Mouse (Mus musculus) stomach, embryonic 15.5 days (tissue): ENCODE data around the gene Olfr1049. TPM values are rescaled to one million over a fixed set of nuclear protein-coding genes. Genes with fewer than 3 reads are reported as not detected.
"Not testable (repeated sequence)": the region's sequence is repeated elsewhere in the genome, so short reads cannot be mapped to it uniquely, and the experiment has no call there.

ENCODE experiments used
- ATAC-seq: fragments of 200-750 bp; cut with Nextera tagmentation; 2 replicates; pipeline ENCODE4 v1.8.0; 2017; ENCODE audit warnings: low read depth, moderate number of reproducible peaks, moderate TSS enrichment; ENCODE audit not compliant: insufficient read depth, low FRiP score
- H3K27ac ChIP-seq: fragments of 300-500 bp; sonication (generic); 2 replicates; pipeline ENCODE4 v1.5.1; 2015; ENCODE audit warnings: mild to moderate bottlenecking, inconsistent platforms
- H3K27me3 ChIP-seq: fragments of 300-500 bp; sonication (generic); replicated peaks from 2 replicates; pipeline ENCODE4 v1.6.1; 2015; ENCODE audit warnings: inconsistent platforms
- H3K36me3 ChIP-seq: fragments of 300-500 bp; sonication (generic); 2 replicates; pipeline ENCODE4 v1.6.1; 2015; ENCODE audit warnings: inconsistent platforms
- H3K4me1 ChIP-seq: fragments of 300-500 bp; sonication (generic); 2 replicates; pipeline ENCODE4 v1.6.1; 2015; ENCODE audit warnings: inconsistent platforms
- H3K4me2 ChIP-seq: fragments of 300-500 bp; sonication (generic); 2 replicates; pipeline ENCODE4 v1.6.1; 2015; ENCODE audit warnings: mild to moderate bottlenecking, inconsistent platforms
- H3K4me3 ChIP-seq: fragments of 300-500 bp; sonication (generic); replicated peaks from 2 replicates; pipeline ENCODE4 v1.5.1; 2015; ENCODE audit warnings: inconsistent platforms
- H3K9ac ChIP-seq: fragments of 300-500 bp; sonication (generic); 2 replicates; pipeline ENCODE4 v1.6.1; 2015; ENCODE audit warnings: inconsistent platforms
- H3K9me3 ChIP-seq: fragments of 300-500 bp; sonication (generic); 2 replicates; pipeline ENCODE4 v1.6.1; 2016; ENCODE audit warnings: inconsistent platforms
- WGBS: fragments of 180-500 bp; shearing (Covaris S2); methylation state at CpG from one replicate; pipeline ENCODE4 v1.1.7; 2015; 5-methylcytosine and 5-hydroxymethylcytosine counted together
- polyA plus RNA-seq: library from polyadenylated mRNA; unstranded; fragments of >200 nt; fragmentation: Nextera tagmentation; extraction: Ambion mirVana; gene quantifications from 2 replicates; pipeline ENCODE4 v1.2.1, GENCODE M21; 2015

Gene Olfr1049
- not detected in 2 replicates for polyA plus RNA-seq

- H3K9me3 ChIP-seq, H3K27me3 ChIP-seq, H3K4me1 ChIP-seq, H3K4me3 ChIP-seq, H3K36me3 ChIP-seq, H3K9ac ChIP-seq, ATAC-seq, H3K4me2 ChIP-seq, H3K27ac ChIP-seq: not testable (repeated sequence)
Measured at GRCm38 (mm10) chr2:86258228-86258627, at the start of gene Olfr1049. TSS of gene Olfr1049 (minus strand) at chr2:86258328.

GRCm38 (mm10) chr2:86292155-86292554 is 34.0 kb upstream of the Olfr1049 start, which contains the start of gene Olfr1052:
TSS of gene Olfr1052 (plus strand) at chr2:86292455.
- Histone ChIP-seq H3K4me3 (no peak within 1 kb of the TSS), H3K9ac (no peak within 1 kb of the TSS), H3K4me1 (no peaks in the 10 kb centered on the region), H3K36me3 (no peaks in the 10 kb centered on the region), H3K4me2 (no peak within 1 kb of the TSS), H3K9me3 (no peaks in the 10 kb centered on the region), H3K27me3 (no peaks in the 10 kb centered on the region), H3K27ac (no peak within 1 kb of the TSS)
- no peak for ATAC-seq

DNA sequence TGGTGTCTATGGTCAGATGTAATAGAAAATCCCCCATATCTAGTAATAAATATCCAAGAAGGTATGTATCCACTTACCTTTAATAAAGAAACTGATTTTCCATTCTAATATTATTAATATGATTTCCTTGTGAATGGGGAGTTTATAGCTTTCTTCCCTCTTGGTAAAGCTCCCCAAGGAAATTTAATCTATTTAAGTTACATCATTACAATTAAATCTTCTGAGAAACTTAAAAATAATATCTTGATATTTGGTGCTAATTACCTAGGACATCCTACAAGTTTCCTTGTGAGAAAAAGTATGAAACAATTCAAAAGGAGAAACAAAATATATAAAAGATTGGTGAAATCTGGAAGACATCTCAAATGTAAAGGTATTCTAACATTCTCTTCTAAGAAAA is 20.9 kb upstream of the Olfr1049 start, which contains the start of gene Olfr1051:
Olfr1051 (minus strand) TSS at position 101 of the 400 bp plus-strand sequence.
- H3K4me2 ChIP-seq, H3K9ac ChIP-seq, ATAC-seq, H3K27ac ChIP-seq, H3K27me3 ChIP-seq, H3K9me3 ChIP-seq, H3K36me3 ChIP-seq, H3K4me3 ChIP-seq, H3K4me1 ChIP-seq: not testable (repeated sequence)

DNA sequence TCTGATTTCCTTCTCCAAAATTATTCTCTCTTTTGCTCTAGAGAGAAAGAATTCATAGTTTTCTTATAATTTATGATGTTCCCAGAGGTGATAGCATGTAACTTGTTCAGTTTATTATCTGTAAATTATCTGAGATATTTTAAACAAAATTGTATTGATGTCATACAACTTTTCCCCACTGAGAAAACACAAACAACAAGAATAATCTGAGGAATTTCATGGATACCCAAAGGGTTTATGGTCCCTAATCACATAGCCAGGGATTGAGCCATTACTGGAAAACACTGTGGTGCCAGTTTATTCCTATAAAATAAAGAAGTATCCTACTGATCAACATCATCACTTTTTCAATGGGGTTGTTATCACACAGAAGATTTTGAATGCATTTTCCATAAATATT is 17.9 kb downstream of the Olfr1049 start, which contains the start of gene Olfr1048:
Olfr1048 (minus strand) TSS at position 101 of the 400 bp plus-strand sequence.
- ATAC-seq, result no peak
- Histone ChIP-seq H3K4me2 (no peak within 1 kb of the TSS), H3K9me3 (no peaks in the 10 kb centered on the region)

DNA sequence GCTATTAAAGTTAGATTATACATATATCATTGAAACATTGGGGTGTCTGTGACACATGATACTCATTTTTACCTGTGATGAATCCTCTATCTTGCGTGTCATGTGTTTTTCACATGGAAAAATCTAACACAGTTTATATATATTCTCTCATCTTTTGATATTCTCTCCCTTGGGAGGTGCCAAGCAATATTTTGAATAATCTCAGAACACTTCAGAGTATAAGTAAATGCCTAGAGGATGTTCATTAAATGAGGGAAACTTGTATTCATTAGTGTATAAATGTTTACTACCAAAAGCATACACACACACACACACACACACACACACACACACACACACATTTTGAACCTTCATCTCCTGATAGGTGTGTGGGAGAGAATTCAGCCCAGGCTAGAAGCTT is 26.8 kb downstream of the Olfr1049 start, which contains the start of gene Olfr1047:
Olfr1047 (minus strand) TSS at position 101 of the 400 bp plus-strand sequence.
- no peak for ATAC-seq
- 86% methylated on average over 1 of the region's 1 CpGs for WGBS

More for the DNA sequence above, 17.9 kb downstream of the Olfr1049 start, which contains the start of gene Olfr1048:
- H3K9ac ChIP-seq, result no peak within 1 kb of the TSS
- no peaks in the 10 kb centered on the region for H3K4me1 ChIP-seq
- no peak within 1 kb of the TSS for H3K27ac ChIP-seq
- H3K36me3 ChIP-seq, result no peaks in the 10 kb centered on the region
- H3K27me3 ChIP-seq, result no peaks in the 10 kb centered on the region
- H3K4me3 ChIP-seq, result no peak within 1 kb of the TSS

DNA sequence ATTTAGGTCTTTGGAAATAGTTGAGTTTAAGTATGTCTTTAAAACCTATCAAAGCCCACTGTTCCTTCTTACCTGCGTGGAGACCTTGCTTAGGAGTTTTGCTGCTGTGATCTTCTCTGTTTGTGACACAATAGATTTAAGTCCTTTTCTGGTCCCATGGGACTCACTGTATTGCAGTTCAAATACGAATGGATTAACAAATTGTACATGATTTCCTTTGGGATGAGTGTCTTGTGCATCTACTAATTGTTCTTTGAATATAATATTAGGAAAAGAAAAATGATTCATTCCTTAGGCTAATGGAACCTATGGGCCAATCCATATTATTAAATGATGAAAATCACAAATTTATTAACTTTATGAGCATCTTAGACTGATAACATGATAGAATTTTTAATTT is 38.9 kb downstream of the Olfr1049 start, which contains the start of gene Olfr1046:
Olfr1046 (minus strand) TSS at position 101 of the 400 bp plus-strand sequence.
- H3K27me3 ChIP-seq, result no peaks in the 10 kb centered on the region
- ATAC-seq, result no peak
- H3K27ac ChIP-seq, result no peak within 1 kb of the TSS
- no peak within 1 kb of the TSS for H3K9ac ChIP-seq
- no peak within 1 kb of the TSS for H3K4me3 ChIP-seq
- no peaks in the 10 kb centered on the region for H3K4me1 ChIP-seq
- no peak within 1 kb of the TSS for H3K4me2 ChIP-seq
- H3K9me3 ChIP-seq, result no peaks in the 10 kb centered on the region
- no peaks in the 10 kb centered on the region for H3K36me3 ChIP-seq
- 71% methylated on average over 2 of the region's 2 CpGs for WGBS

More for the DNA sequence above, 26.8 kb downstream of the Olfr1049 start, which contains the start of gene Olfr1047:
- no peaks in the 10 kb centered on the region for H3K36me3 ChIP-seq
- no peak within 1 kb of the TSS for H3K4me3 ChIP-seq
- H3K27ac ChIP-seq, result no peak within 1 kb of the TSS
- no peaks in the 10 kb centered on the region for H3K27me3 ChIP-seq
- no peak within 1 kb of the TSS for H3K9ac ChIP-seq
- H3K4me1 ChIP-seq, result no peaks in the 10 kb centered on the region
- no peaks in the 10 kb centered on the region for H3K9me3 ChIP-seq
- H3K4me2 ChIP-seq, result no peak within 1 kb of the TSS

Other genes with a start within 250 kb of the Olfr1049 start
- gene Olfr1033, start 237.7 kb downstream of the Olfr1049 start, polyA plus RNA-seq, result 3.6 and 5.2 TPM in 2 replicates
- 0.05 and 0.10 TPM in 2 replicates for gene Olfr1034, start 212.5 kb downstream of the Olfr1049 start, polyA plus RNA-seq
- gene Olfr1036, start 184.3 kb downstream of the Olfr1049 start, polyA plus RNA-seq, result not detected in 2 replicates
- gene Olfr1037, start 170.9 kb downstream of the Olfr1049 start, polyA plus RNA-seq, result not detected in 2 replicates
- gene Olfr1039, start 122.4 kb downstream of the Olfr1049 start, polyA plus RNA-seq, result not detected in 2 replicates
- gene Olfr1040, start 111.6 kb downstream of the Olfr1049 start, polyA plus RNA-seq, result not detected in 2 replicates
- not detected in 2 replicates for gene Olfr1042, start 96.5 kb downstream of the Olfr1049 start, polyA plus RNA-seq
- gene Olfr1043, start 90.8 kb downstream of the Olfr1049 start, polyA plus RNA-seq, result not detected in 2 replicates
- not detected in 2 replicates for gene Olfr1044, start 80.5 kb downstream of the Olfr1049 start, polyA plus RNA-seq
- gene Olfr52, start 72.6 kb downstream of the Olfr1049 start, polyA plus RNA-seq, result not detected in 2 replicates
- not detected in 2 replicates for gene Olfr1045, start 55.3 kb downstream of the Olfr1049 start, polyA plus RNA-seq
- gene Olfr1046, start 39.0 kb downstream of the Olfr1049 start, polyA plus RNA-seq, result not detected in 2 replicates
- not detected in 2 replicates for gene Olfr1047, start 26.9 kb downstream of the Olfr1049 start, polyA plus RNA-seq
- not detected in 2 replicates for gene Olfr1048, start 18.0 kb downstream of the Olfr1049 start, polyA plus RNA-seq
- gene Olfr1051, start 20.8 kb upstream of the Olfr1049 start, polyA plus RNA-seq, result not detected in 2 replicates
- gene Olfr1052, start 34.1 kb upstream of the Olfr1049 start, polyA plus RNA-seq, result not detected in 2 replicates
- gene Olfr1053, start 57.0 kb upstream of the Olfr1049 start, polyA plus RNA-seq, result not detected in 2 replicates
- not detected in 2 replicates for gene Olfr1054, start 77.1 kb upstream of the Olfr1049 start, polyA plus RNA-seq
- not detected in 2 replicates for gene Olfr1055, start 92.0 kb upstream of the Olfr1049 start, polyA plus RNA-seq
- gene Olfr1056, start 104.1 kb upstream of the Olfr1049 start, polyA plus RNA-seq, result not detected in 2 replicates
- gene Olfr1057, start 120.1 kb upstream of the Olfr1049 start, polyA plus RNA-seq, result not detected in 2 replicates
- not detected in 2 replicates for gene Olfr1058, start 130.2 kb upstream of the Olfr1049 start, polyA plus RNA-seq
- not detected in 2 replicates for gene Olfr1061, start 155.7 kb upstream of the Olfr1049 start, polyA plus RNA-seq
- gene Olfr1062, start 168.4 kb upstream of the Olfr1049 start, polyA plus RNA-seq, result not detected in 2 replicates
- not detected in 2 replicates for gene Olfr1065, start 192.3 kb upstream of the Olfr1049 start, polyA plus RNA-seq
- gene Olfr1066, start 197.9 kb upstream of the Olfr1049 start, polyA plus RNA-seq, result not detected in 2 replicates
- gene Olfr228, start 229.1 kb upstream of the Olfr1049 start, polyA plus RNA-seq, result not detected in 2 replicates